Comparison of ENCODE assay signal across 18 mouse cellular contexts in genomic region chr2:44430521-44430920, GRCm38 (mm10).
"Had no signal": no experiment of that assay in that cellular context is flagged by ENCODE, and none has a peak within 500 bp of the region (broad histone marks: within the 10 kb centered on the region; RNA-seq: fewer than 3 reads in every experiment).

No protein-coding gene starts in this region.

- H3K36me3 ChIP-seq: limb, embryonic 12.5 days; liver, embryonic 13.5 days; lung, embryonic 15.5 days; midbrain, embryonic 15.5 days; neural tube, embryonic 13.5 days had no signal

- H3K9ac ChIP-seq: limb, embryonic 12.5 days; liver, embryonic 13.5 days; liver, postnatal 0 days; lung, embryonic 15.5 days; midbrain, embryonic 15.5 days; neural tube, embryonic 13.5 days had no signal

- DNase-seq: kidney, adult 2 months; kidney, postnatal 25 days; liver; liver, embryonic 13.5 days; liver, postnatal 0 days; lung, postnatal 14 days; right cerebral cortex, postnatal 4 days; spleen, adult 18-20 months; thymus, adult 2 months; thymus, postnatal 25 days had no signal

- H3K4me2 ChIP-seq: limb, embryonic 12.5 days; liver, embryonic 13.5 days; lung, embryonic 15.5 days; midbrain, embryonic 11.5 days; midbrain, embryonic 15.5 days; neural tube, embryonic 13.5 days had no signal

- ATAC-seq: liver, postnatal 0 days; midbrain, embryonic 15.5 days had no signal

- H3K27ac ChIP-seq: layer of hippocampus, adult 2 months; limb, embryonic 12.5 days; liver, embryonic 13.5 days; lung, embryonic 15.5 days; macrophage; midbrain, embryonic 15.5 days; neural tube, embryonic 13.5 days had no signal

- H3K9me3 ChIP-seq: limb, embryonic 12.5 days; liver, embryonic 13.5 days; lung, embryonic 15.5 days; megakaryocyte, embryonic 14.5 days; midbrain, embryonic 15.5 days; neural tube, embryonic 13.5 days had no signal

- H3K4me1 ChIP-seq: liver, embryonic 13.5 days; lung, embryonic 15.5 days; megakaryocyte, embryonic 14.5 days; midbrain, embryonic 15.5 days; neural tube, embryonic 13.5 days had no signal

- H3K4me3 ChIP-seq: layer of hippocampus, adult 2 months; limb, embryonic 12.5 days; liver, embryonic 13.5 days; lung, embryonic 15.5 days; megakaryocyte, embryonic 14.5 days; midbrain, embryonic 15.5 days; neural tube, embryonic 13.5 days had no signal

- H3K27me3 ChIP-seq: limb, embryonic 12.5 days; liver, embryonic 13.5 days; lung, embryonic 15.5 days; megakaryocyte, embryonic 14.5 days; midbrain, embryonic 15.5 days; neural tube, embryonic 13.5 days had no signal
